Mouse (Mus musculus): ENCODE data around the gene Mtcp1.

Gene Mtcp1

DNA sequence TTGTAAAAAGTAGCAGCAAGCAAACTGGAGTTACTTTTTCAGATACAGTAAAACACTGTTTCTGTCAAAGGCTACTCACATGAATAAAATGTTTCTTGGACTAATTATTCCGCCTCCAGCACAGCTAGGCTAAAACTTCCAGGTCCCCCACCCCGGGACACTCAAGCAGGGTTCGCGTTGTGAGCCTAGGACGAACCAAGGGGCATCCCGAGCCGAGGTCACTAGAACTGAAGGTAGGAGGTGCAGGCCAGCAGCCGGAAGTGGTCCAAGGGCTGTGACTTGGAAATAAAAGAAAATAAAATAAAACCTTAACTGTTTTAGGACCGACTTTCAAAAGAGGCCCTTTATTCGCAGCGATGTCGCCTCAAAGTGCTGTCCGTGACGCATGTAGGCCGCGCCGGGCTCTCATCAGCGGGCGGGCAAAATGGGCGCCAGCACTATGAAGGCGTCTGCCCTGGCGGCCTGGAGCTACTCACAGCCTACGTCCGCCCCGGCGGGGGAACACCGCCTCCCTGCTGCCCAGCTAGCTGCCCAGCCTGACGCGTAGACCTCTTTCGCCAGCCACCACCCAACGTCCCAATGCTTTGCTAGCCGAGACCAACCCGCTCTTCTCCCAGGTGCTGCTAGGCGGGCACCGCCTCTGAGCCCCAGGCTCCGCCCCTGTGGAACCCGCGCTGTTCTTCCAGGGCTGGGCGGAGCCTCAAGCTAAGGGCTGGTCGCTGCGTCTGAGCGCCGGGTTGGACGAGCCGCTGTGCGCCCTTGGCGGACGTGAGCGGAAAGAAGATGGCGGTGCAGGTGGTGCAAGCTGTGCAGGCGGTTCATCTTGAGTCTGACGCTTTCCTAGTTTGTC lies at the start of gene Mtcp1, which contains the start of the genes Cmc4 and Brcc3:
TSS of gene Mtcp1 (minus strand) at position 653 of the 850 bp plus-strand sequence.
TSS of gene Cmc4 (minus strand) at position 649 of the 850 bp plus-strand sequence.
TSS of gene Brcc3 (plus strand) at position 693 of the 850 bp plus-strand sequence.
- peak; percentile 86 for DNase-seq (ENCODE audit: low spot score)

DNA sequence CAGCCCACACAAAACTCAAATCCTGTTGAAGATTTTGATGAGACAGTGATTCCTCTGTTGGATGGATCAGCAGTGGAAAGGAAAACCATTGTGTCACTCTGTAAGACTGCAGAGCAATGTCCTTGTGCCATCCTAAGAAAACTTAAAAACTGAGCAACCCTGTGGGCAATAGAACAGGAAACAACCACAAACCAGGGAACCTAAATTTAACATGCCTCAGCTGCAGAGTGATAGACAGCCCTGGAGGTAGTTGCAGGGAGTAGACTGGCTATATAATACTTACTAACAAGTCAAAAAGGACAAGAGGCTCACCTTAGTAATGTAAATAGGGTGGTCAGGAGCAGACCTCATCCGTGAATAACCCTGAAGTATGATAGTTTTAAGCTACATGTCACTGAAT lies 38.2 kb upstream of the Mtcp1 start:
- no peak for DNase-seq (ENCODE audit: low spot score)

DNA sequence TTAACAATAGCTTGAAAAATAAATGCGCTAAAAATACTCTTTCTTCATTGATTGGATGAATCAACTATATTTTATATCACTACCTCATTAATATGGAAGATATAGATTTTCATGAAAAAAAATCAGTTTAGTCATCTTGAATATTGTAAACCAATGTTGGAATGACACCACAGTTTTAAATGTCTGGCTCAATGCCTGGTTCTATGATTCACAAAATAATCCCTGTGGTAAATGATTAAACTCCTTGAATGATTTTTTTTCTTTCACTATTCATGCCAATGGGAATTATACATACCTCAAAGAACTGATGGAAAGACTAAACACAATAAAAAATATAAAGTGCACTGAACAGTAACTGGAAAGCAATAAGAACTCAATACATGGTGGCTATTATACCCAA lies 6.7 kb downstream of the Mtcp1 start:
- no peak for DNase-seq (ENCODE audit: low spot score)

DNA sequence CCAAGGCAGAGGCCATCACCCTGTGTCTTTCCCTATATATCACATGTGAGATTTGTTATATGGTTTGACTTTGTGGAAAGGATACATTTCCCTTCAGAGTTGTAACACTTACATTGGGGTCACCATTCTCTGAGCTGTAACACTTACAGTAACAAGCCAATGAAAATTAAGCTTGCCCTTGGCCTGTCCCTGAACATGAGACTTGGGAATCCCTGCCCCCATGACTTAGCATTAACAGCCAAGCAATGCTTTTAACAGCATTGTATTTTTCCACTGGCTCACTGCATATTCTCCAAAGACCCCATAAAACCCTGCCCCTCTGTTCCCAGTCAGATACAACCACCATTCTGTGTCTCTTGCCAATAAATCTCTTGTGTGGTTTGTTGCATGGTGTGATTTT lies 13.0 kb downstream of the Mtcp1 start:
- DNase-seq (ENCODE audit: low spot score): no peak

DNA sequence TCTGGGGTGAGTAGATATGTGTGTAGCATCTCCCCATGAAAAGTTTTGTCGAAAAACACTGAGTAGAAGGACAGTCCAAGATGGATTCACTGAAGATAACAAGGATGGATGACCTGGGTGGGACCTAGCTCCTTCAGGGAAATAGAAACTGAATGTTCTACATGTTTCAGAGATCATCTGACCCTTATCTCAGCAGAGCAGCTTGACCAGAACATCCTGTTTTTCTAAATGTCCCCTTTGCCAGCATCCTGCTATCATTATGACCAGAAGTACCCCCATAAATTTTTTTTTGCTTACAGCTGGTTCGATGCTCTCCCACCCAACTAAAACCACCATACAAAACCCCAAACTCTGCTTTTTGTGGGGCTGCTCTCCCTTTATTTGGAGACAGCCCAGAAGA lies 13.7 kb downstream of the Mtcp1 start:
- DNase-seq (ENCODE audit: low spot score): no peak

DNA sequence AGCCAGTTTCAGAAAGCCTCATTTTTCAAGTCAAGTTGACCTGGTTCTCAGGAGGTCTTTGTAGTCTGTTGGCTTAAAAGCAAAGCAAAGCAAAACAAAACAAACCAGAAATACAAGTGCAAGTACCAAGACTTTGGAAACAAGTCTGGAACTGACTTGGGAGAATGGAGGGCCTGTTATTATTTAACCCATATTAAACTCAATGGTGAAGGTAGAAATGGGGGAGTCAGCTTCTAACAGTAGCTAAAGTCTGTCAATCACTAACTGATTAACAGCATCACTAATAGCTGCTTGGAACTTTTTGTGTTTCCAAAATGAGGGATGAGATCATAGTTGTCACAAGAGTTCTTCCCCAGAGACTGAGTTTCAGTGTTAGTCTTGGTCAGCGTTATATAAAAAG lies 16.9 kb downstream of the Mtcp1 start:
- no peak for DNase-seq (ENCODE audit: low spot score)

DNA sequence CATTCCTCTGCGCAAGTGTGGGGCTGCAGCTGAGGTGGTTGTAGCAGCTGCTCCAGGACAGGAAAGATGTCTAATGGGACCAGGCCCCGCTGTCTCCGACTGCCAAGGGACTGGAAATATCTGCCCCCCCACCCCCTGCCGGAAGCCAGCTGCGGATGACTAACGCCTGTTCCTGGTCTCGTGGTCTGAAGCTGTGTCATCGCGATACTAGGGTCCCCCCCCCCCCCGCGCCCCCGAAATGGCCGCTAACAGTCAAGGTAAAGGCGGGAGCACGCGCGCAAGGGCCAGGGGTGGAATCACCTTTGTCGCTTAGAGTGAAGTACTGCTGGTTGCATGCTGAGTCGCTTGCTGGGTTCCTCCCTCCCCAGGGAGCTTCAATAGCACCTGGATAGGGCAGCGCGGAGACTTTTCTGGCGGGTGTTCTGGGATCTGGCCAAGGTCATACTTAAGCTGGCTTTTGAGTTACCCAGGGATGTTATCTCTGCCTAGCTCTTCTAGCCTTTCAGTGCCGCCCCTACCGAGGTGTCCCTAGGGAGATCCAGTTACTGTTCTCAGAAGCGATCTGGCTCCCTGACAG lies 34.1 kb downstream of the Mtcp1 start, which contains the start of the genes Fundc2 and F8:
TSS of gene Fundc2 (plus strand) at position 205 of the 577 bp plus-strand sequence.
TSS of gene F8 (minus strand) at position 421 of the 577 bp plus-strand sequence.
- DNase-seq (ENCODE audit: low spot score): peak; percentile 78

DNA sequence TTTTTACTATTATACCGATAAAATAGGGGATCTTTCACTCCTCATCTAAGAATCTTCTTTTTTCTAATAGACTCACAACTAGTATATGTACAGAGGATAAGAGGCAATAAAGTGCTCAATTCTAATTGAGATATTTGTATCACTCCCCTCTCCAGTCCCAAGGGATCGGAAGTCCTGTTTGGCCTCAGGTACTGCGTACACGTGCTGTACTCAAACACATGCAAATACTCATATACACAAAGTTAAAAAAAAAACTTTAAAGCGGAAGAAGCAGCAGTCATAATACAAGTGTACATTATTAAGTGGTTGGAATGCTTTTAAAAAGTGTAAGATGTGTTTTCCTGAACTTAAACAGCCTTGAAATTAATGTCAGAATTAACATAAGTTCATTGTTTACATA lies 34.7 kb downstream of the Mtcp1 start:
- peak; percentile 9 for DNase-seq (ENCODE audit: low spot score)

DNA sequence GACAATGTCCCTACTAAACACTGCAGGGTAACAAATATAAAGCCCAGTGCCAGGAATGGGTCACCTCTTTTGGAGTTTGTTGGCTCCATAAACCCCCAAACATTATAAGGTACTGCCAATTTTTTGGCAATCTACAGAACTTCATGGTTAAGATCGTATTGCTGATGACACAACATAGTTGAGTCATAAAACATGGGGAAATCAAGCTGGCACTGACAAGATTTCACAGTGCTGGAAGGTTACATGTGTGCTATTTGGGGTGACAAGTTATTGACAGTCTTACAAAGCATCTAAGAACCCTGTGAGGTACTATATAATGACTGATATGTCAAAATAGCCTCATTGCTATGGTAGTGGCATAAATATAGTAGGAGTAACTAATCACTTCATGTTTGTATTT lies 35.2 kb downstream of the Mtcp1 start:
- no peak for DNase-seq (ENCODE audit: low spot score)

DNA sequence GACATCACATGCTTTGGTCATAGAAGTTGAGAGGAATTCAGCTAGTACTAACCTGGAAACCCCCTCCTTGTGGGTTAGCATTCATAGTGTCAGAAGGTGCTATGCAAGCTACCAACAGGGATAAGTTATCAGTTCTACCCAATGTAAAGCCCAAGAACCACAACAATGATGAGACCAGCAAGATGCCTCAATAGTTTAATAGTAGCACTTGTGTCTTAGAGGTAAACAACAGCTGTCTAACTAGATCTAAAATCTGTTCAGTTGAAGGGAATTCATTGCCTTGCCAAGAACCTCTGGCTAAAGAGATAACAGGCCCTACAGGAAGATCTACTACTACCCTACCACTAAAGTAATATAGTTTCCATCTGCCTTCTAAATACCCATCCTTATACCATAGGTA lies 39.6 kb downstream of the Mtcp1 start:
- no peak for DNase-seq (ENCODE audit: low spot score)

DNA sequence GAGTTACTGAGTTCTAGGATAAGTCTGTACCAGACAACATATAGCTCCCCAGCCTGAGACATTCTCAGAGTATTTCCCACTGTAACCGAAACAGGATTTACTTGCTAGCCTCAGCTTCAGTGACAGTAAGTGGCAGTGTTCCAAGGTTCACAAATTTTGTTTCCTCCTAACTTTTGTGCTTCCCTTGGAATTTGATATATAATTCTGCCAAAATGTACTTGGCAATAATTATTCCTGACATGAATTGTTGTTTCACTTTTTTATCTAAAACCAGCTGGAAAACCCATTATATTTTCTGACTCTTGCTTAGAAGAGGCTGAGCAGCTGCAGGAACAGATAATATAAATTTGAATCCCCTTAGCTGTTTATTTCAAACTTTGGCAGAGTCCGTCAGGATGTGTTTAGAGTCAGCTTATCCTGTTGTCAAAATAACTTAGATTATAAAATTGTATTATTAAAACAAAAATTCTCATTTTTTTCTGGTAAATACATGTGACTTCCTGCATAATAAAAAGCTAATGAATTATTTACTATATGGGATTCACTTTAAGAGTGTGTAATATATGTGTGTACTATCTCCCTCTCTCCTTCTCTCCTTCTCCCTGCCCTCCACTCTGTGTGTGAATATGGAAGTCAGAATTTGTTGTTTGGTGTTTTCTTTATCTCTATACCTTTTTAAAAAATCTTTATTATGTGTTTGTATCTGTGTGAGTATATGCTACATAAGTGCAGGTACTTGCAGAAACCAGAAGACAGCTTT lies 43.5 kb downstream of the Mtcp1 start:
- DNase-seq (ENCODE audit: low spot score): no peak

DNA sequence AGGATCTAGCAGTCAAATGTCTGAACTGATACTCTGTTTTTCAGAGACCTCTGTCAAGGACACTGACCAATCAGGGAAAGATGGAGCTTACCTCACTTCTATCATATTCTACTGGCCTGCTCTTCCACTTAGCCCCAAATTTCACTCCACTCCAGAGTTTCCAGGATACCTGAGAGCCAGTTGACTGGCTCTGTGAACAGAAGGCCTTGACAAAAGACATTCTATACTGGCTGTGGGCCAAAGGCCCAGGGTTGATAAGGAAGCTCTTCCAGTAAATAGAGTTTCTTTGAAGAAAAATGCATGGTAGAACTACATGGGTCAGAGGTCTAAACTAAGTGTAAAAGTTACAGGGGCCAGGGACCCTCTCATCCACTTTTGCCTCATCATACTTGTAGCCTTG lies 46.2 kb downstream of the Mtcp1 start:
- peak; percentile 6 for DNase-seq (ENCODE audit: low spot score)
